Mouse (Mus musculus) testis, postnatal 10 days (tissue): Measurements from ENCODE around the gene Stard13.

Source experiments
- DNase-seq: peaks from one replicate; pipeline ENCODE4 v3.0.0; 2021; ENCODE audit warnings: low spot score

Gene Stard13

DNA sequence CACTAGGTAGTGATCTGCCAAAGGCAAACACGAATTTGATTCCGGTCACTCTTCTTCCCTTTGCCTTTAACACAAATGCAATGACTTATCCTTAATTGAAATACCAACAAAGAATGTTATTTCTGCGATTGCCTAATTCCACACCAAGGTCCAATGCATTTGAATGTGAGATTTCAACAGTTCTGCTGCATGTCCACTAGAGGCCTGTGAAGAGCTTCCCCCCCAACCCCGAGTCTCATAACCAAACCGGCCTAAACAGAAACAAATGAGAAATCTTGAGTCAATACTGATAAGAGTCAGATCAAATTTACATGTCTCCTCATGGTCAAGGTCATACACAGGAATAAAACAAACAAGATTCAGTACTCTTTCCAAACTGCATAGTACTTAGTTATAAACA lies 91.4 kb downstream of the Stard13 start:
- no peak for DNase-seq

- no peak for DNase-seq
Observed at GRCm38 (mm10) chr5:151137901-151138300, 95.7 kb downstream of the Stard13 start.

DNA sequence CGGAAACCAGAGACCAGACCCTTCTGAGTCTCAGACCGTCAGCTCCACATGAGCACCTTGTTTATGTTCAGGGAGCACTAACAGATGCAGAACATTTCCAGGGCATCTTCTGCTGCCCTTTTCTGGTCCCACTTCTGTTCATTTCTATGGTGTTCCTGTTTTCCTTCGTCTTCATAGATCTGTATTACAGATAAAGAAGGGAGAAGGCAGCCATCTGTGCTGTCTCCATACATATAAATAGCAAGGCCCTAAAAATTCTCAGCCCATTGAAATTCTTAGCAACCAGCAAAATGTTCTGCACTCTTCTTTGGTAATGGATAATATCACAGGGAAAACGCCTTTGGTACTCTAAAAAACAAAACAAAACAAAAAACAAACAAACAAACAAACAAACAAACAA lies 96.3 kb downstream of the Stard13 start:
- no peak for DNase-seq

DNA sequence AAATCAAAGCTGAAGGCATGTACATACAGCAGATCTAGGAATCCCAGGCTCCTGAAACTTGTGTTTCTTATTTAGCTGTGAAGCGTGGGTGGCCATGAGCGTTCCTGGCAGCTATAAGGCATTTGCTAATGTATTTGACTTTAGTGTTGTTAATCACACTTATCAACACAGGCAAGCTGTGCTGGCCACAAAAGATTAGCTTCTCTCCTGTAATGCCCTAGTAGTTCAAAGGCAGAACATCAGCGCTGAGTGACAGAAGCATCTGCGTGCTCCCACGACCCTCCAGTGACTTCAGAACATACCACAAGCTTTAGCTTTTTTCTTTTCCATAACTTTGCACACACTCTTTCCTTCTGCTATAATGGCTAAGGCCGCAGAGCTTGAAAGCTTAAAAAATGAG lies 97.7 kb downstream of the Stard13 start:
- DNase-seq: no peak

- no peak for DNase-seq
Observed at GRCm38 (mm10) chr5:151135078-151135826, 98.4 kb downstream of the Stard13 start.

- no peak for DNase-seq
Observed at GRCm38 (mm10) chr5:151134202-151134601, 99.4 kb downstream of the Stard13 start.

DNA sequence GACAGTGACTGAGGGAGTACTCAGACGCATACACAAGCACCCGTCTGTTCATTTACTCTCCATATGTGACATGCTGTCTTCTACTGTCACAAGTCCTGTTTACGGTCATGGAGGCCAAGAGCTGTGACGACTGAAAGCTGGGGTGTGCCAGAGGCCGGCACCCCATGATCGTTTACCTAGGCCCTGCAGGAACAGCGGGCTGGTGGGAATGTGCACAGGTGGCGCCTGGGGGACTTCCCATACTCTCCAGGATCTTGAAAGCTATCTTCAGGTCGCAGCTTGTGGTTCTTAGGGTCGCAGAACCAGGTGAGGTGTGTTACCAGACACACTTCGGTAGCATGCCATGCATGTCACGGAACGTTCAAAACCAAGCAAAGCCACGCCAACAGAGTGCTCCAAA lies 99.9 kb downstream of the Stard13 start:
- DNase-seq: no peak

DNA sequence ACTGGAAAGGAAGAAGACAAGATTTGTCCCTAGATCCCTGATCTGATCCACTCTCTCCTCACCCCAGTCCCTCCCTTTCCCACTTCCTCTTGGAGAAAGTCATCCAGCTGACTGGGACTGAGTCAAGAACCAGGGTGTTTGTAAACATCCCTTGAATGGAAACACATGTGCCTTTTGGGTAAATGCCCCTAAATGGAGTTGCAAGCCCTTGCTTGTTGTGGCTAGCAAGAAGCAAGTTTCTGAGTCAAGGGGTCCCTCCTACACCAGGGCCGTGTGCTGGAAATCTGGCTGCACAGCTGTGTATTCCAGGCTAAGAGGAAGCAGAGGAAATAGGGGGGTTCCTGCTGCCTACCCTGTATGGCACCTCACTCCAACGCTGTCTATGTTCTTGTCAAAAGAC lies 103.9 kb downstream of the Stard13 start:
- no peak for DNase-seq

- no peak for DNase-seq
Observed at GRCm38 (mm10) chr5:151127298-151127717, 106.3 kb downstream of the Stard13 start.

DNA sequence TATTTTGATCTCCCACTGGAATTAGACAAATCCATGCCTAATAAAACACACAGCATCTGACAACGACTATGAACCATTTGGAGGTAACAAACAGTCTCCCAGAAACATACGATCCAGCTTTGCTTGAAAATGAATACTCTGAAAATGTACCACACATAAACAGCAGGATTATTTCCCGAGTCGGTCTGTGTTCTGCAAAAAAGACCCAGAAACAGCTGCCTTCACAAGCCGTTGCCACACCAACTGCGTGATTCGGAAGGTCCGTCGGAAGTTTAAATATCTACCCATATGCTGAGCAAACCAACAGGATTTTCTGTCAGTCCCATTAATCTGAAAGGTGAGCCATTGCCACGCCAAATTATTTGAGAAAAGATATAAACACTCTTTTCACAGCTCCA lies 107.0 kb downstream of the Stard13 start:
- no peak for DNase-seq

DNA sequence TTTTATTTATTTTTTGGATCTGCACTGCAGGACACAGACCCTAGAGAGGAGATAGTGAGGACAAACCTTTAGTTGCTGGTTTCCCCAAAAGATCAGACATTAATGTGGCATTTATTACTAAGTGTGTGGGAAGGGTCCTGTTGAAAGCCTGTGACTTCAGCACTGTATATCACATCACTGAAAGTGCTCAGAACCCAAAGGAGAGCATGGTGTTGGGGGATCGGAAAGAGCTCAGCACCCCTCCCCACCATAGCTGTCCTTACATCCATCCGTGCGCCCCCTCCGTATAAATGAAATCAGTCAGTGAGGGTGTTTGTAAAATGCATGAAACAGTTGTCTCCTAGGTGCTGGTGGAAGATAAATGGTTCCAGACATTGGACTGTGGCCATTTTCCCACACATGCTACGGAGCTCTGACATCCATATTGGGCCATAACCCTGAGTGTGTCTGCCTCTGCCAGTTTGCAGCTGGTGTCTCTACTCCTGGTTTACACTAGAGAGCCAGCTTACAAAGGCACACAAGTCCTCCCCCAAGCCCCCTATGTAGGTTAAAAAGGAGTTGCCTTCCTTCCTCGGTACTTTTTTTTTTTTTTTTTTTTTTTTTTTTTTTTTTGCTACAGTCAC lies 107.5 kb downstream of the Stard13 start:
- no peak for DNase-seq

DNA sequence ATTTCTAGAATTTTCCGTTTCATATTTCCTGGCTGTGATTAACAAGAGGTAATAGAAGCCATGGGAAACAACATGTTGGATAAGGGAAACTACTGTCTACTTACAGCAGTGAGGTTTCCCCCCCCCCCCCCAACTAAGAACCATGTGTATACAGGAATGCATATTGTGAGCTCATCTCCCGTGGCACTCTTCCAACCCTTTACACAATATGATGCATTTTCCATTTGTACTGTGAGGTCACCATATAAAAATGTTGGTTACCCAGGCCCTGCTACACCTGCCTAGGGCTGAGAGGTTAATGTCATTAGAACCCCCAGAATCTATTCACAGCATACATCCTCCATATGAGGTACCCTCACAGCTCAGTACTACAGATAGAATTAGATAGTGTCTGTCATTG lies 115.8 kb downstream of the Stard13 start:
- DNase-seq: no peak

- DNase-seq: no peak
Observed at GRCm38 (mm10) chr5:151116192-151116887, 117.3 kb downstream of the Stard13 start.

GRCm38 (mm10) chr5:151112743-151113142 lies 120.9 kb downstream of the Stard13 start:
- DNase-seq: no peak

- DNase-seq: no peak
Observed at GRCm38 (mm10) chr5:151111080-151111871, 122.4 kb downstream of the Stard13 start.

- no peak for DNase-seq
Observed at GRCm38 (mm10) chr5:151110461-151110908, 123.2 kb downstream of the Stard13 start.

DNA sequence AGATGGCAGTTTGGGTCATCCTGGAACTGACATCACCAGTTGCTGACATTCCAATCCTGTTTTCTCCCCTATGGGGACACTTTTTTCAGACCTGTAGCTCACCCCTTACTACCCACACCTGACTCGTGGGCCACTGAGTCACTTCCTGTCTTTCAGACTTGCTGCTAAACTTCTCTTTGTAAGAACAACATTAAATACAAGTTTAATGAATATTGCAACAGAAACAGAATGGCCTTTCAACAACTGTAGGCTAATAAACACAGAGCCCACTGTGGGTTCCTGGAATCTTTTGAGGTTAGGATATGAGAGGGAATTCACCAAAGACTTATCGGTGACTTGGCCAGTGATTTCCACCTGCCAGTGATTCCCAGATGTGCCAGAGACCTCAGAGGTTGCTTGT lies 123.8 kb downstream of the Stard13 start:
- no peak for DNase-seq

DNA sequence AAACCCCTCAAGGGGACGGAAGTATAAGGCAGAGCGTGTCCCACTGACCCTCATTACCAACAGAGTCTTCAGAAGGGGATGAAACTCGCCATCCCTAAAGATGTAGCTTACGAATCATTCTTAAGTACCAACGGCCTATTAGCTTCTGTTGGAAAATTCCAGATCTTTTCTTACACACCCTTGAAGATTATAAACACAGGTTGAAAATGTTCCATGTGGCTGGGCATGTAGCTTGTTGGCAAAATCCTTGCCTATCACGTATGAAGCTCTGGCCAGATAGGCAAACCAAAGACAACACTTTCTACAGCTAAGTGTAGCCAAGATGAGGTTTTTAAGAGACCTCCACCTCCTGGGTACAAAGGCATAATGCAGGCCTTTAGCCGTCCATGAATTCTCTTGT lies 124.7 kb downstream of the Stard13 start:
- no peak for DNase-seq

DNA sequence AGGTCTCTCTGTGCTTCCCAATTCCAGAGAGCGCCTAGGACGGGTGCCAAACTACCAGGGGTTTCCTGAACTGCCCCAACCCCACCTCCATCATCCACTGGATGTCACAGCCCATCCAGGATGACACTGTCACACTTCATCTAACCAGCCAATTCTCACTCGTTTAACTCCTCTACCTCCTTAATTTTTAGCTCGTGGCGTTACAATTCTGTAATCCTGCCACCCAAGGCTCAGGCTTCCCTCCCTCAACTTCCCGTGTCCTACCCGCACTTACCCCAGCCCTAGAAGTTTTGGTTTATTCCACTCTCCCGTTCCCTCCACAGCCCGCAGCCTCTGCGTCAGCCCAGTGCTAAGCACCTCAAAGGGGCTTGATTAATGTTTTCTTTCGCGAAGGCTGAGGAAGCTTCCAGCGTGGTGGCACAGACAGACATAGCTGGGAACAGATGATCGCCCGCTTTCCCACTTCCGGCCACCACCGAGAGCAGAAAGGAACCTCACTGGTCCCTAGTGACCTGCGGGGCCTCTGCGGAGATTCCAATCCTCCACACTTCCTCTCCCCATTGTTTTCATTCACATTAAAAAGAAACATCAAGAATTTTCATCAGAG lies 125.2 kb downstream of the Stard13 start:
- DNase-seq: no peak

DNA sequence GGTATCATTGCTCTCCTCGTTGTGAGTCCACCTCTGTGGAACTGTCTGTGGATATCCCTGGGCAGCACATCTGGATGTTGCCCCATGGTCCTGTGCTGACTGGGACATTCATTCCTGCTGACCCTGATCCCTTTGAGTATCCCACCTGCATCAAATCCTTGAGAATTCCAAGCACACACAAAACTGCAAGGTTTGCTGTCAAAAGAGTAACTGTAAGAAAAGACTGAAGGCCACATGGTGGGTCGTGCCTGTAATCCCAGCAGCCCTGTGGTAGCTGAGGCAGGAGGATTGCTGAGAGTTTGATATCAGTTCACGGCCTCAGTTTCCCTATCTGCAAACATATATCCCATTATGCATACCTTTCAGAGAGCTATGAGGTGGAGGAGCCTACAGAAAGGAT lies 126.8 kb downstream of the Stard13 start:
- no peak for DNase-seq

- no peak for DNase-seq
Observed at GRCm38 (mm10) chr5:151105054-151105971, 128.3 kb downstream of the Stard13 start.
